Mouse (Mus musculus): ENCODE results near the gene Gm8050. TPM values are rescaled to one million over a fixed set of nuclear protein-coding genes. Genes with fewer than 3 reads are reported as not detected.

The Gm8050 gene
- not detected in 2 replicates for polyA plus RNA-seq (2012)

GRCm38 (mm10) chr14:6720151-6720550, at the start of gene Gm8050:
Gene Gm8050 (minus strand): TSS chr14:6720251.

DNA sequence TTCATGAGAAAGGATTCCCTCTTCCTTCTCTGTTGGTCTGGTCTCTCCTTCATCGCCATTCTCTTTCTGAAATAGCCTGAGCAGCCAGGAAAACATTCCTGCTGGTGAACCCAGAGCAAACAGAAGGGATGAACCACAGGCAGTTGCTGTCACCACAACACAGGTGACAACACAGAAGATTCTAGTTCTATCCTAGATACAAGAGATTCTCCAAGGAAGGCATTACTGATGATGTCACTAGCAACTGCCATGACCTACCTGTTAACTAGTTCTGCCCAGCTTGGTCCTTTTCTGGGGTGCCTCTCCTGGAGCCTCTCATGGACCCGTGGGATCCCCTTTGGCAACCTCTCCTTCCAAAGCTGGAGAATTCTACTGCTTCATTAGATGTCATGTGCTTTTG, 22.2 kb upstream of the Gm8050 start, which contains the start of gene Gm3636:
TSS of gene Gm3636 (minus strand) at position 101 of the 400 bp plus-strand sequence.

GRCm38 (mm10) chr14:6684070-6684469, 36.0 kb downstream of the Gm8050 start, which contains the start of gene Gm10251:
Gene Gm10251 (minus strand): TSS chr14:6684170.

Other genes starting within 250 kb of the Gm8050 start
- gene Gm8356, start 183.0 kb downstream of the Gm8050 start, polyA plus RNA-seq (2012): 0.24 TPM in 1 of 2 replicates, not detected in the other
- not detected in 2 replicates for gene Gm3629, start 129.6 kb downstream of the Gm8050 start, polyA plus RNA-seq (2012)
- gene Gm3460, start 97.8 kb downstream of the Gm8050 start, polyA plus RNA-seq (2012): not detected in 2 replicates
- not detected in 2 replicates for gene Gm10251, start 36.1 kb downstream of the Gm8050 start, polyA plus RNA-seq (2012)
- not detected in 2 replicates for gene Gm3636, start 22.1 kb upstream of the Gm8050 start, polyA plus RNA-seq (2012)
- gene Gm8362, start 54.2 kb upstream of the Gm8050 start, polyA plus RNA-seq (2012): not detected in 2 replicates
- gene Gm3642, start 120.1 kb upstream of the Gm8050 start, polyA plus RNA-seq (2012): not detected in 2 replicates
- gene Gm3667, start 169.7 kb upstream of the Gm8050 start, polyA plus RNA-seq (2012): not detected in 2 replicates

All from megakaryocyte-erythroid progenitor cell, adult 5 weeks (primary cell).